Mouse (Mus musculus): ENCODE results near the gene Zfp385a. TPM values are rescaled to one million over a fixed set of nuclear protein-coding genes. Genes with fewer than 3 reads are reported as not detected.

The Zfp385a gene
- polyA plus RNA-seq, 1 experiment from 2014 or later = 20.1 TPM

DNA sequence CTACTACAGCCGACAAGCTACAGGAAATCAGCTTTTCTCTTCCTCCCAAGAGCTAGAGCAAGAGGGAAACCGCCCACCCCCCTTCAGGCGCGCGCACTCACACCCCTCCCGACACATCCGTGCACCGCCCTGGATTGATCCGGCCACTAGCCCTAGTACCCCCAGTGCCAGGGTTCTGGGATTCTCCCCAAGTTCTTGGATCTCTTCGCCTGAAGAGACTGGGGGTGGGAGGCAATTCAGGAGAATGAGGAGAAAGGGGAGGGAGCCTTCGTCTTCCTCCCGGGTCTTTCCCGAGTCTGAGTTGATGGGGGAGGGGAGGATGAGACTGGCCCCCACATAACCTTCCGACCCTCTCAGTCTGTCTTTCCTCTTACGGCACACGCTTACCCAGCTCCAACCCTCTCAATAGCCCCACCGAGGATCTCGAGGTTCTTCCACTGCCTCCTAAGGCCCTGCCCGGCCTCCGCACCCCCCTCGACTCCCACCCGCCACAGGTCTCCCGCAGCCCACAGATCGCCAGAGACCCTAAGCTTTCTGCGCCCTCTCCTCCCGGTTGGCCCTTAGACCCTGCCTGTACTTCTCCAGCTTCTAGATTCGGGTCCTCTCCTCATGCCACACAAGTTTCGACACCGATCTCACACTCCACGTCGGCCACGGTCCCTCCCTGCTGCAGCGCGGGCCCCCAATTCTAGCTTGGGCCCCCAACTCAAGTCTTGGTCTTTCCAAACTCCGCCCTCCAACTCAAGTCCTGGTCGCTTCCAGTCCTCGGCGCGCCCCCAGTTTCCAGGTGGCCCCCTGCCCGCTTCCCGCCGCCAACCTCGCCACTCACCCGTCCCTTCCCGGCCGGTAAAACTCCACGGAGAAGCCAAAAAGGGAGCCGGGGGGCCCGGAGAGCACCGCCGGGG lies 25.8 kb upstream of the Zfp385a start:
- H3K9ac ChIP-seq (ENCODE audit: low read depth, low read length) = peak overlapping the region; percentile 74
- no peak overlapping the region; the same call in 1 of the 2 replicates for H3K27ac ChIP-seq (ENCODE audit: low read depth, low read length)
- peak overlapping the region; percentile 98 for H3K4me2 ChIP-seq (ENCODE audit: low read length)
- no peaks in the 10 kb centered on the region for H3K36me3 ChIP-seq (ENCODE audit: control insufficient read depth, insufficient read depth, low read length)
- H3K4me3 ChIP-seq (ENCODE audit: low read length) = peak overlapping the region; percentile 51
- WGBS = 1% methylated on average over 47 of the region's 51 CpGs
- peaks cover 16% of the 10 kb centered on the region for H3K4me1 ChIP-seq (ENCODE audit: control insufficient read depth, insufficient read depth, low read depth, low read length)
- H3K9me3 ChIP-seq (ENCODE audit: control insufficient read depth, low read length) = no peaks in the 10 kb centered on the region
- H3K27me3 ChIP-seq (replicated peaks; ENCODE audit: control insufficient read depth, insufficient read depth, low read length) = peaks cover 4% of the 10 kb centered on the region; the same call in 1 of the 2 replicates
- peak; percentile 43 for ATAC-seq

DNA sequence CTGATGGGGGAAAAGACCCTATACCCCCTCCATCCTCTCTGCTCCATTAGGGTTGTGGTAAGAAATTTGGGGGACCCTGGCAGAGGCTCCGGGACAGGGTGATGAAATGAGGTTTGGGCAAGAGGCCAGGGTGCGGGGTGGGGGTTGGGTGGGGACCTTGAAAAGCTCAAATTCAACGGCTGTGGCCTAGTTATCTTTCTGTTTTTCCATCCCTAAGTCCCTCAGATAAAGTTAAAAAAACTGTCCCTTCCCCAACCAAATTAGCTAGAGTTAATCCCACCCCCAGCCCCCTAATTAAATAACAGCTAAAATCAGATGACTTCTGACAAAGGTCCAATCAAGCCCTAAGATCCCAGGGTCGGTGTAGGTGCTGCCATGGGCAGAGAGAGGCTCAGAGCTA lies 24.9 kb upstream of the Zfp385a start:
- peak overlapping the region; percentile 98 for H3K4me2 ChIP-seq (ENCODE audit: low read length)
- no peaks in the 10 kb centered on the region for H3K9me3 ChIP-seq (ENCODE audit: control insufficient read depth, low read length)
- 59% methylated on average over 4 of the region's 4 CpGs for WGBS
- no peaks in the 10 kb centered on the region for H3K36me3 ChIP-seq (ENCODE audit: control insufficient read depth, insufficient read depth, low read length)
- no peak overlapping the region for H3K4me3 ChIP-seq (ENCODE audit: low read length)
- H3K27ac ChIP-seq (ENCODE audit: low read depth, low read length) = no peak overlapping the region
- H3K4me1 ChIP-seq (ENCODE audit: control insufficient read depth, insufficient read depth, low read depth, low read length) = peaks cover 16% of the 10 kb centered on the region
- H3K27me3 ChIP-seq (replicated peaks; ENCODE audit: control insufficient read depth, insufficient read depth, low read length) = peaks cover 4% of the 10 kb centered on the region; the same call in 1 of the 2 replicates
- no peak overlapping the region for H3K9ac ChIP-seq (ENCODE audit: low read depth, low read length)
- ATAC-seq = no peak

DNA sequence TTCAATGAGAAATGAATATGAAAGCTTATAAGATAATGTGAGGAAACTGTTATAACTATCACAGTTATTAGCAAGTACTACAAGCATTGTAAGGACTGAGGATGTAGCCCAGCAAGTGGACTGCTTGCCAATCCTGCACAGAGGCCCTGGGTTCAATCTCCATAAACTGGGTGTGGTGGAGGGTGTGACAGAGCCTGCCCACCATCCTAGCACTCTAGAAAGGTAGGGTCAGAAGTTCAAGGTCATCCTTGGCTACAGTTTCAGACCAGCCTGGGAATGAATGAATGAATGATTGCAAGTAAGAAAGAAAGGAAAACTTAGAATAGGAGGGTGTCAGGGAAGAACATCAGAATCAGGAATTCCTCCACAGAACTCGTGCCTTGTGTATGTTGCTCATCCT lies 23.9 kb upstream of the Zfp385a start:
- Histone ChIP-seq H3K27me3 (replicated peaks; ENCODE audit: control insufficient read depth, insufficient read depth, low read length) (peaks cover 4% of the 10 kb centered on the region; the same call in 1 of the 2 replicates), H3K9me3 (ENCODE audit: control insufficient read depth, low read length) (no peaks in the 10 kb centered on the region), H3K36me3 (ENCODE audit: control insufficient read depth, insufficient read depth, low read length) (no peaks in the 10 kb centered on the region), H3K4me3 (ENCODE audit: low read length) (no peak overlapping the region), H3K9ac (ENCODE audit: low read depth, low read length) (no peak overlapping the region), H3K4me1 (ENCODE audit: control insufficient read depth, insufficient read depth, low read depth, low read length) (peaks cover 16% of the 10 kb centered on the region), H3K4me2 (ENCODE audit: low read length) (no peak overlapping the region), H3K27ac (ENCODE audit: low read depth, low read length) (no peak overlapping the region)
- 73% methylated on average over 1 of the region's 1 CpGs for WGBS
- no peak for ATAC-seq

DNA sequence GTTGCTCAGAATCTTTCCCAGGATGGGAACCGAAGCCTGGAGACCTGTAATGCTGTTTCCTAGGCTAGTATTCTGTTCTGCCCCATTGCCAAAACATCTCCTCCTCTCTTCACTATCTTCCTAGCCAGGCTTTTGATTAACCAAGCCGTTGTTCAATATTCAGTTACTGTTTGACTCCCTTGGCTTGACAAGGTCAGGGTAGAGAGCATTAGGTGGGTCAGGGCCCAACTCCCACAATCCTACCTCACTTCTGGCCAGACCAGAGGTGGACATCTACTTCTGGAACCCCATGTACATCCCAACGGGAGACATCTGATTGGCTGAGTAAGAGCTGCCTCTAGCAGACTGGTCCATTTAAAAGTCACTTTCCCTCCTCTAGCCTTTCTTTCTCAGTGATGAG lies 23.1 kb upstream of the Zfp385a start:
- Histone ChIP-seq H3K27me3 (replicated peaks; ENCODE audit: control insufficient read depth, insufficient read depth, low read length) (peaks cover 4% of the 10 kb centered on the region; the same call in 1 of the 2 replicates), H3K4me2 (ENCODE audit: low read length) (no peak overlapping the region), H3K9ac (ENCODE audit: low read depth, low read length) (no peak overlapping the region), H3K27ac (ENCODE audit: low read depth, low read length) (no peak overlapping the region), H3K9me3 (ENCODE audit: control insufficient read depth, low read length) (no peaks in the 10 kb centered on the region), H3K4me1 (ENCODE audit: control insufficient read depth, insufficient read depth, low read depth, low read length) (peaks cover 16% of the 10 kb centered on the region), H3K4me3 (ENCODE audit: low read length) (no peak overlapping the region), H3K36me3 (ENCODE audit: control insufficient read depth, insufficient read depth, low read length) (no peaks in the 10 kb centered on the region)
- no peak for ATAC-seq
- 98% methylated on average over 3 of the region's 3 CpGs for WGBS

DNA sequence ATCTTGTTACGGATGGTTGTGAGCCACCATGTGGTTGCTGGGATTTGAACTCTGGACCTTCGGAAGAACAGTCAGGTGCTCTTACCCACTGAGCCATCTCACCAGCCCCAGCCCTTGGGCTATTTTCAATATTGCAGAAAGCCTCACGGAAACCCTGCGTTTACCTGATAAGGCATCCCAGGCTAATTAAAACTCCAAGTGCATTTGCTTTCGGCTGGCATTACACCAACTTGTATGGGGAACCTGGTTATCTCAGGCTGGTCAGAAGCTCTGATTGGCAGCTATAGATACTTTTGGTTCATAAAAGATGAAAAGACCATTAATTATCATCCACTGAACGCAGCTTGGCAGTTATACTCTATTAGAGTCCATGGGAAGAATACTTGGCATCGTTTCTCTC lies 22.4 kb upstream of the Zfp385a start:
- no peak for ATAC-seq
- no peaks in the 10 kb centered on the region for H3K9me3 ChIP-seq (ENCODE audit: control insufficient read depth, low read length)
- WGBS = 84% methylated on average over 6 of the region's 7 CpGs

DNA sequence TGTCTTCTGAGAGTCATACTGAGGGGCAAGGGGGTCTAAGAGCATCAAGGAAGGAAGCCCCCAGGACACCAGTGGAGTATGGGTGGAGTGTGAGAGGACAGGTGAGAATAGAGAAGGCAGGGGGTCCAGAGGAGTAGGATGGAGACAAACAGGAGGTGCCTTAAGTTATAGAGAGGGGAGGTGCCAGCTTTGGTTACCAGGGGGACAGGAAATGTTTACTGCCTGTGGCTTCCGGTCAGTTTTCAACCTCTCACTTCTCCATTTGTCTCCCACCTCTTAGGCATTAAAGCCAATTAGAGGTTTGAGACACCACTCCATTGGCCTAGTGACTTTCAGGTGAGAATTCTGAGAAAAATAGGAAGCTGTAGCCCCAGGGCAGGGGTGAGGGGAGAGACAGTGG lies 21.4 kb upstream of the Zfp385a start:
- no peak overlapping the region for H3K27ac ChIP-seq (ENCODE audit: low read depth, low read length)
- WGBS = 94% methylated on average over 1 of the region's 1 CpGs
- H3K4me1 ChIP-seq (ENCODE audit: control insufficient read depth, insufficient read depth, low read depth, low read length) = peaks cover 9% of the 10 kb centered on the region

More for the DNA sequence above, 22.4 kb upstream of the Zfp385a start:
- H3K4me3 ChIP-seq (ENCODE audit: low read length) = no peak overlapping the region
- H3K9ac ChIP-seq (ENCODE audit: low read depth, low read length) = no peak overlapping the region
- no peak overlapping the region for H3K27ac ChIP-seq (ENCODE audit: low read depth, low read length)
- no peak overlapping the region for H3K4me2 ChIP-seq (ENCODE audit: low read length)
- H3K27me3 ChIP-seq (replicated peaks; ENCODE audit: control insufficient read depth, insufficient read depth, low read length) = peaks cover 4% of the 10 kb centered on the region; the same call in 1 of the 2 replicates
- peaks cover 16% of the 10 kb centered on the region for H3K4me1 ChIP-seq (ENCODE audit: control insufficient read depth, insufficient read depth, low read depth, low read length)
- H3K36me3 ChIP-seq (ENCODE audit: control insufficient read depth, insufficient read depth, low read length) = no peaks in the 10 kb centered on the region

DNA sequence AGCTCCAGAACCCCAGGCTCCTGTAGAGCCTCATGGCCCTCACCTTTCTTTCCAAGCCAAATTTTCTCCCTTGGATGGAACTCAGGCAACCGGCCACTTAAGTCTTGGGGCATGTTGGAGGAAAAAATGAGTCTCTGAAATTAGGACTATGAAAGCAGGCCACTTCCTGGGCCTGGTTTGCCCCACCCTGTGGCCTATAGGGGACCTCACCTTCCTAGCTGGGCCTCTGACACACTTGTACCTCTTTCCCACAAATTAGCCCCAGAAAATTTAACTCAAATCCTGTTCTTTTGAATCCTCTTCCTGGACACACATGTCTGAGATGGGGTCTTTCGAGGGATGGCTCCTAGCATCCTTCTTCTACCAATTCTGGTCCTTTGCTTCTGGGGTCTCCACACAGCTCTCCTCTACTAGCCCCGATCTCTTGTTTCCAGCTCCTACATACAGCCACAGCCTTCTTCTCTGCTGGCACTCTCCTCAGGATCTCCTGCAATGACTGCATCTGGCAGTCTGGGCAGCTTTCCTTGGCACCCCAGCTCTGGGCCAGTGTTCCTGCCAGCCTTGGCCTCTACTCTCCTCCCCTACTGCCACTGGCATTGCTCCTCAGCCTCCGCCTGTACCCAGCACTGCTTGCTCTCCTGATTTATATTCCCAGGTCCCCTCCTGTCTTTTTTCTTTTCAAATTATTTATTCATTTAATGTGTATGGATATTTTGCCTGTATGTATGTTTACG lies 20.1 kb upstream of the Zfp385a start:
- 90% methylated on average over 5 of the region's 5 CpGs for WGBS
- H3K27me3 ChIP-seq (replicated peaks; ENCODE audit: control insufficient read depth, insufficient read depth, low read length) = no peaks in the 10 kb centered on the region
- no peak overlapping the region for H3K9ac ChIP-seq (ENCODE audit: low read depth, low read length)
- H3K4me3 ChIP-seq (ENCODE audit: low read length) = no peak overlapping the region
- ATAC-seq = peak; percentile 62; the same call in 1 of the 2 replicates
- no peaks in the 10 kb centered on the region for H3K9me3 ChIP-seq (ENCODE audit: control insufficient read depth, low read length)
- H3K4me1 ChIP-seq (ENCODE audit: control insufficient read depth, insufficient read depth, low read depth, low read length) = no peaks in the 10 kb centered on the region
- no peak overlapping the region for H3K4me2 ChIP-seq (ENCODE audit: low read length)
- H3K27ac ChIP-seq (ENCODE audit: low read depth, low read length) = no peak overlapping the region
- H3K36me3 ChIP-seq (ENCODE audit: control insufficient read depth, insufficient read depth, low read length) = no peaks in the 10 kb centered on the region

More for the DNA sequence above, 21.4 kb upstream of the Zfp385a start:
- Histone ChIP-seq H3K36me3 (ENCODE audit: control insufficient read depth, insufficient read depth, low read length) (no peaks in the 10 kb centered on the region), H3K4me2 (ENCODE audit: low read length) (no peak overlapping the region), H3K9ac (ENCODE audit: low read depth, low read length) (no peak overlapping the region), H3K27me3 (replicated peaks; ENCODE audit: control insufficient read depth, insufficient read depth, low read length) (no peaks in the 10 kb centered on the region; the same call in 1 of the 2 replicates), H3K4me3 (ENCODE audit: low read length) (no peak overlapping the region), H3K9me3 (ENCODE audit: control insufficient read depth, low read length) (no peaks in the 10 kb centered on the region)
- no peak for ATAC-seq

DNA sequence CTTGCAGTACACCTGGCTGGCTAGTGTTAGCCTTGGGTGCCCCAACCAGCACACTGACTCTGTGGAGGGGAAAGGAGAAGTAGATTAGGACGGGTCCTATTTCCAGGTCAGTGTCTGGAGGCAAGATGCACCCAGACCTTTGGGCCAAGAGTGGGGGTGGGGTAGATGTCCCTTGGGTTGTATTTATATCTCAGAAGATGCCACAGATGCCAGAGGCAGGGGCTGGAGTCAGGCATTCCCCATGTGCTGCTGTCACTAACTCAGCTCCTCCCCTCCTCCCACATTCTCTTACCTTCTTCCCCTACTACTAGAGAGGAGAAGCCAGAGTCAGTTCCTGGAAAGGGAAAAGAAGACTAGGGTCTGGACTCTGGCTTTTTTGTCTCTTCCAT lies 19.2 kb upstream of the Zfp385a start:
- Histone ChIP-seq H3K4me2 (ENCODE audit: low read length) (no peak overlapping the region), H3K27ac (ENCODE audit: low read depth, low read length) (no peak overlapping the region), H3K27me3 (replicated peaks; ENCODE audit: control insufficient read depth, insufficient read depth, low read length) (no peaks in the 10 kb centered on the region), H3K36me3 (ENCODE audit: control insufficient read depth, insufficient read depth, low read length) (no peaks in the 10 kb centered on the region), H3K4me1 (ENCODE audit: control insufficient read depth, insufficient read depth, low read depth, low read length) (no peaks in the 10 kb centered on the region), H3K9ac (ENCODE audit: low read depth, low read length) (no peak overlapping the region), H3K4me3 (ENCODE audit: low read length) (no peak overlapping the region), H3K9me3 (ENCODE audit: control insufficient read depth, low read length) (no peaks in the 10 kb centered on the region)
- no peak; the same call in 1 of the 2 replicates for ATAC-seq
- WGBS = 71% methylated on average over 1 of the region's 1 CpGs

Measured in hindbrain, embryonic 16.5 days (tissue).